Mouse (Mus musculus) midbrain, postnatal 0 days (tissue): ENCODE results near the gene Gm6034. TPM values are rescaled to one million over a fixed set of nuclear protein-coding genes. Genes with fewer than 3 reads are reported as not detected.

Experiments used
- ATAC-seq: fragments of 200-750 bp; cut with Nextera tagmentation; 2 replicates; pipeline ENCODE4 v1.8.0; 2017; ENCODE audit warnings: moderate number of reproducible peaks, mild to moderate bottlenecking, moderate TSS enrichment, moderate library complexity; ENCODE audit not compliant: low FRiP score
- DNase-seq: peaks from one replicate; pipeline ENCODE4 v3.0.0-alpha.2; 2015; ENCODE audit warnings: low spot score
- H3K27ac ChIP-seq: fragments of 300-500 bp; sonication (generic); 2 replicates; pipeline ENCODE4 v1.5.1; 2014; ENCODE audit warnings: low read depth, mild to moderate bottlenecking, low read length, mixed read lengths
- H3K27me3 ChIP-seq: fragments of 300-500 bp; sonication (generic); 2 replicates; pipeline ENCODE4 v1.6.1; 2014; ENCODE audit warnings: low read length, control low read depth, mixed read lengths; ENCODE audit not compliant: insufficient read depth
- H3K36me3 ChIP-seq: fragments of 300-500 bp; sonication (generic); 2 replicates; pipeline ENCODE4 v1.6.1; 2014; ENCODE audit warnings: low read length, control low read depth, mixed read lengths; ENCODE audit not compliant: insufficient read depth
- H3K4me1 ChIP-seq: fragments of 300-500 bp; sonication (generic); 2 replicates; pipeline ENCODE4 v1.6.1; 2014; ENCODE audit warnings: mild to moderate bottlenecking, control low read depth, antibody characterized with exemption, low read length, mixed read lengths; ENCODE audit not compliant: insufficient read depth
- H3K4me2 ChIP-seq: fragments of 300-500 bp; sonication (generic); 2 replicates; pipeline ENCODE4 v1.6.1; 2014; ENCODE audit warnings: low read depth, mild to moderate bottlenecking, low read length, mixed read lengths; ENCODE audit not compliant: poor library complexity, severe bottlenecking
- H3K4me3 ChIP-seq: fragments of 300-500 bp; sonication (generic); 2 replicates; pipeline ENCODE4 v1.5.1; 2014; ENCODE audit warnings: low read depth, mild to moderate bottlenecking, low read length, moderate library complexity
- H3K9ac ChIP-seq: fragments of 300-500 bp; sonication (generic); replicated peaks from 2 replicates; pipeline ENCODE4 v1.6.1; 2014; ENCODE audit warnings: mild to moderate bottlenecking, low read length, moderate library complexity, mixed read lengths; ENCODE audit not compliant: poor library complexity, severe bottlenecking
- H3K9me3 ChIP-seq: fragments of 300-500 bp; sonication (generic); 2 replicates; pipeline ENCODE4 v1.6.1; 2016; ENCODE audit warnings: low read length, control low read depth
- CTCF ChIP-seq: IDR thresholded peaks from 2 replicates; pipeline ENCODE4 v1.5.1; 2016; ENCODE audit warnings: antibody characterized with exemption, mild to moderate bottlenecking
- WGBS: fragments of 180-500 bp; shearing (Covaris S2); extraction: QIAGEN DNeasy Blood & Tissue Kit; methylation state at CpG from one replicate; pipeline ENCODE4 v1.1.7; 2014; 5-methylcytosine and 5-hydroxymethylcytosine counted together
- polyA plus RNA-seq: library from polyadenylated mRNA; unstranded; fragments of >200 nt; fragmentation: Nextera tagmentation; extraction: Ambion mirVana; gene quantifications from 2 replicates; pipeline ENCODE4 v1.2.1, GENCODE M21; 2015
- total RNA-seq: library from RNA; depleted of rRNA; stranded (reverse); fragments of >200 nt; gene quantifications from 2 replicates; pipeline ENCODE4 v1.2.3, GENCODE M21; 2014

The Gm6034 gene
- total and polyA plus RNA-seq, 2 experiments from 2014 or later: 0.16 TPM; not detected in 1

- no peaks in the 10 kb centered on the region for H3K36me3 ChIP-seq
- H3K4me2 ChIP-seq: 0 out of 2 replicates have a peak overlapping the region, but pooled peaks have one; percentile 1
- no peaks in the 10 kb centered on the region; the same call in 1 of the 2 replicates for H3K4me1 ChIP-seq
- no peak overlapping the region; the same call in 1 of the 2 replicates for H3K9ac ChIP-seq
- 52% methylated on average over 12 of the region's 12 CpGs for WGBS
- H3K4me3 ChIP-seq: no peak overlapping the region
- H3K27me3 ChIP-seq: no peaks in the 10 kb centered on the region
- ATAC-seq (no peak), DNase-seq (no peak)
- no peak for TF ChIP-seq CTCF
- no peak overlapping the region for H3K27ac ChIP-seq
- no peaks in the 10 kb centered on the region for H3K9me3 ChIP-seq
These were observed 44.8 kb upstream of the Gm6034 start for GRCm38 (mm10) chr17:35997713-35998510.

GRCm38 (mm10) chr17:35998545-35999305, 44.0 kb upstream of the Gm6034 start:
- no peak for ATAC-seq
- no peak overlapping the region for H3K9ac ChIP-seq
- H3K36me3 ChIP-seq: no peaks in the 10 kb centered on the region
- H3K4me3 ChIP-seq: no peak overlapping the region
- DNase-seq: no peak
- no peaks in the 10 kb centered on the region for H3K27me3 ChIP-seq
- TF ChIP-seq CTCF: no peak
- 94% methylated on average over 6 of the region's 6 CpGs for WGBS
- no peak overlapping the region for H3K27ac ChIP-seq
- H3K9me3 ChIP-seq: no peaks in the 10 kb centered on the region
- no peak overlapping the region for H3K4me2 ChIP-seq
- H3K4me1 ChIP-seq: no peaks in the 10 kb centered on the region; the same call in 1 of the 2 replicates

GRCm38 (mm10) chr17:35999356-35999755, 43.4 kb upstream of the Gm6034 start:
- DNase-seq: no peak
- H3K27me3 ChIP-seq: no peaks in the 10 kb centered on the region
- no peak overlapping the region for H3K4me3 ChIP-seq
- 86% methylated on average over 7 of the region's 7 CpGs for WGBS
- no peak overlapping the region for H3K9ac ChIP-seq
- TF ChIP-seq CTCF: no peak
- no peaks in the 10 kb centered on the region for H3K36me3 ChIP-seq
- no peaks in the 10 kb centered on the region for H3K9me3 ChIP-seq
- no peaks in the 10 kb centered on the region; the same call in 1 of the 2 replicates for H3K4me1 ChIP-seq
- H3K27ac ChIP-seq: no peak overlapping the region
- no peak overlapping the region for H3K4me2 ChIP-seq
- no peak for ATAC-seq

GRCm38 (mm10) chr17:36000349-36000748, 42.4 kb upstream of the Gm6034 start:
- Histone ChIP-seq H3K9ac (no peak overlapping the region), H3K4me3 (no peak overlapping the region), H3K9me3 (no peaks in the 10 kb centered on the region), H3K4me1 (no peaks in the 10 kb centered on the region; the same call in 1 of the 2 replicates), H3K4me2 (no peak overlapping the region), H3K27ac (no peak overlapping the region), H3K36me3 (no peaks in the 10 kb centered on the region), H3K27me3 (no peaks in the 10 kb centered on the region)
- WGBS: 88% methylated on average over 4 of the region's 4 CpGs
- DNase-seq: no peak
- TF ChIP-seq CTCF: no peak
- ATAC-seq: no peak

GRCm38 (mm10) chr17:36001121-36001897, 41.5 kb upstream of the Gm6034 start:
- H3K4me3 ChIP-seq: no peak overlapping the region
- no peaks in the 10 kb centered on the region for H3K36me3 ChIP-seq
- H3K9me3 ChIP-seq: no peaks in the 10 kb centered on the region
- 95% methylated on average over 12 of the region's 12 CpGs for WGBS
- DNase-seq (no peak), ATAC-seq (no peak)
- H3K9ac ChIP-seq: no peak overlapping the region
- H3K27me3 ChIP-seq: no peaks in the 10 kb centered on the region
- H3K4me2 ChIP-seq: no peak overlapping the region
- no peak for TF ChIP-seq CTCF
- no peak overlapping the region for H3K27ac ChIP-seq
- H3K4me1 ChIP-seq: no peaks in the 10 kb centered on the region
